In genomic region chr1:62795307-62796037, GRCm38 (mm10) we compare ENCODE assay signal across 8 mouse cellular contexts.
A peak's percentile ranks its signal among the peaks of the same experiment; 100 is the strongest.
DNase-seq lines count a peak whose midpoint lies in the region; ATAC-seq and TF ChIP-seq lines count a peak whose summit lies in the region.
"Had no signal": no experiment of that assay in that cellular context is flagged by ENCODE, and none has a peak within 500 bp of the region (broad histone marks: within the 10 kb centered on the region; RNA-seq: fewer than 3 reads in every experiment).

No protein-coding gene starts in this region.

- no peaks in the 10 kb centered on the region for H3K36me3 ChIP-seq in ES-E14 (ENCODE audit: control insufficient read depth, insufficient read depth, low read length, poor library complexity, severe bottlenecking)
- H3K36me3 ChIP-seq in hindbrain, embryonic 14.5 days (replicated peaks; ENCODE audit: control insufficient read depth, insufficient read depth): peaks cover 7% of the 10 kb centered on the region; the same call in 1 of the 2 replicates
- H3K36me3 ChIP-seq in limb, embryonic 10.5 days: peaks cover 16% of the 10 kb centered on the region
- H3K36me3 ChIP-seq in spleen, adult 2 months (ENCODE audit: control insufficient read depth, insufficient read depth, low read length): no peaks in the 10 kb centered on the region

- WGBS in hindbrain, embryonic 14.5 days: 18% methylated on average over 28 of the region's 28 CpGs
- WGBS in limb, embryonic 10.5 days: 24% methylated on average over 28 of the region's 28 CpGs
- WGBS in spleen, adult 2 months: 40% methylated on average over 28 of the region's 28 CpGs

- peak overlapping the region; percentile 42 for H3K9ac ChIP-seq in ES-E14 (ENCODE audit: insufficient read depth, low read depth, low read length, poor library complexity, severe bottlenecking)
- H3K9ac ChIP-seq in hindbrain, embryonic 14.5 days: peak overlapping the region; percentile 39; the same call in 1 of the 2 replicates

- no peaks in the 10 kb centered on the region for H3K27me3 ChIP-seq in hindbrain, embryonic 14.5 days (ENCODE audit: control insufficient read depth, insufficient read depth, low read length)
- peaks cover 5% of the 10 kb centered on the region; the same call in 1 of the 2 replicates for H3K27me3 ChIP-seq in limb, embryonic 10.5 days (ENCODE audit: low read depth, poor library complexity, severe bottlenecking)
- no peaks in the 10 kb centered on the region for H3K27me3 ChIP-seq in spleen, adult 2 months (ENCODE audit: control insufficient read depth, insufficient read depth, low read length)

- peak overlapping the region; percentile 46 for H3K4me2 ChIP-seq in hindbrain, embryonic 14.5 days (replicated peaks)

- no peak for TF ChIP-seq POLR2A in embryonic fibroblast, embryonic 13.5 days (IDR thresholded peaks at IDR 0.05; ENCODE audit: low read depth, low read length)
- no peak for TF ChIP-seq POLR2A in spleen, adult 2 months (IDR thresholded peaks at IDR 0.05; ENCODE audit: low read depth, low read length)

- H3K4me3 ChIP-seq in ES-E14 (ENCODE audit: insufficient read depth in 1 of 2, low read depth in 1 of 2, low read length in 2 of 2, poor library complexity in 1 of 2, severe bottlenecking in 1 of 2): peak overlapping the region; percentile 50 to 65
- H3K4me3 ChIP-seq in embryonic fibroblast, embryonic 13.5 days (ENCODE audit: insufficient read depth, low read length): no peak overlapping the region
- H3K4me3 ChIP-seq in hindbrain, embryonic 14.5 days (replicated peaks; ENCODE audit: low read length): peak overlapping the region; percentile 12; the same call in 1 of the 2 replicates
- H3K4me3 ChIP-seq in limb, embryonic 10.5 days: peak overlapping the region; percentile 38
- peak overlapping the region; percentile 31; the same call in 1 of the 2 replicates for H3K4me3 ChIP-seq in spleen, adult 2 months (ENCODE audit: extremely low read depth, insufficient read depth, insufficient read length)
- H3K4me3 ChIP-seq: erythroblast, embryonic 14.5 days had no signal

- peaks cover 0 to 12% of the 10 kb centered on the region in 2 experiments; a peak in 2 of 4 replicates for H3K4me1 ChIP-seq in ES-E14 (ENCODE audit: control insufficient read depth in 2 of 2, insufficient read depth in 2 of 2, low read length in 2 of 2, poor library complexity in 1 of 2)
- peaks cover 7% of the 10 kb centered on the region; the same call in 1 of the 2 replicates for H3K4me1 ChIP-seq in embryonic fibroblast, embryonic 13.5 days (ENCODE audit: control insufficient read depth, insufficient read depth, low read length)
- H3K4me1 ChIP-seq in hindbrain, embryonic 14.5 days (replicated peaks; ENCODE audit: control insufficient read depth, insufficient read depth, low read length): peaks cover 21% of the 10 kb centered on the region
- peaks cover 39% of the 10 kb centered on the region for H3K4me1 ChIP-seq in limb, embryonic 10.5 days
- no peaks in the 10 kb centered on the region for H3K4me1 ChIP-seq in spleen, adult 2 months (ENCODE audit: control insufficient read depth, insufficient read depth, insufficient read length)

- peak; percentile 59 to 66 for DNase-seq in CD8-positive naive resting alpha-beta T cell, adult 2 months (ENCODE audit: low read depth in 2 of 2, low spot score in 2 of 2)
- no peak for DNase-seq in ES-E14 (ENCODE audit: low read depth, low spot score)
- DNase-seq in hindbrain, embryonic 14.5 days (ENCODE audit: low spot score): no peak
- DNase-seq in limb, embryonic 10.5 days (ENCODE audit: low spot score): peak; percentile 78
- DNase-seq in spleen, adult 2 months (ENCODE audit: low read depth in 1 of 2, low spot score in 2 of 2): peak in 1 of 2 experiments; percentile 43

- 0 out of 2 replicates have a peak, but pooled peaks have one; percentile 28 for TF ChIP-seq CTCF in embryonic fibroblast, embryonic 13.5 days (IDR thresholded peaks at IDR 0.05; ENCODE audit: borderline replicate concordance, insufficient read depth, low read length)
- peak; percentile 38; the same call in 1 of the 2 replicates for TF ChIP-seq CTCF in spleen, adult 2 months (IDR thresholded peaks at IDR 0.05; ENCODE audit: extremely low read depth, insufficient read depth, insufficient read length, insufficient replicate concordance)

- H3K9me3 ChIP-seq in ES-E14 (ENCODE audit: control insufficient read depth, insufficient read depth, low read depth, low read length): no peaks in the 10 kb centered on the region
- H3K9me3 ChIP-seq in hindbrain, embryonic 14.5 days (ENCODE audit: control insufficient read depth, low read length): no peaks in the 10 kb centered on the region
- no peaks in the 10 kb centered on the region for H3K9me3 ChIP-seq in limb, embryonic 10.5 days (replicated peaks)

- in situ Hi-C loops in ES-E14 (cut with MboI; ENCODE audit: low sequenced_read_pairs in 2 of 2, unreplicated experiment in 2 of 2): no loop called here

- no peak overlapping the region for H3K27ac ChIP-seq in ES-E14 (ENCODE audit: insufficient read depth, low read depth, low read length, poor library complexity, severe bottlenecking)
- H3K27ac ChIP-seq in embryonic fibroblast, embryonic 13.5 days (ENCODE audit: insufficient read depth, low read length): no peak overlapping the region
- H3K27ac ChIP-seq in hindbrain, embryonic 14.5 days: no peak overlapping the region
- H3K27ac ChIP-seq in limb, embryonic 10.5 days: peak overlapping the region; percentile 73
- H3K27ac ChIP-seq in spleen, adult 2 months (ENCODE audit: insufficient read depth, low read length): no peak overlapping the region

- peak; percentile 69; the same call in 1 of the 2 replicates for ATAC-seq in hindbrain, embryonic 14.5 days (ENCODE audit: low FRiP score)
- ATAC-seq in megakaryocyte-erythroid progenitor cell, adult 5-6 weeks (replicated peaks; ENCODE audit: low FRiP score, low TSS enrichment, poor library complexity, severe bottlenecking): peak; percentile 84

TF ChIP-seq in ES-E14, 5 proteins besides CTCF, POLR2A, EP300 and RAD21:
- TF ChIP-seq ZNF384 (IDR thresholded peaks at IDR 0.05; ENCODE audit: low read depth, low read length): 0 out of 2 replicates have a peak, but pooled peaks have one; percentile 17
- TF ChIP-seq MAFK (IDR thresholded peaks at IDR 0.05; ENCODE audit: insufficient read depth, low read depth, low read length): no peak
TF ChIP-seq in ES-E14: peak in this region for 1.

Comparison
In these comparisons a context has a peak if more than half of its experiments do, and no peak if none do; other contexts are left out.
1. DNase-seq: peak in CD8-positive naive resting alpha-beta T cell, adult 2 months (2 of 2) and limb, embryonic 10.5 days (single experiment); none in ES-E14 (single experiment) and hindbrain, embryonic 14.5 days (single experiment).